Mouse (Mus musculus): ENCODE data around the gene St6galnac3.
A peak's percentile ranks its signal among the peaks of the same experiment; 100 is the strongest.

St6galnac3 gene

GRCm38 (mm10) chr3:153289971-153290370 is 435.0 kb downstream of the St6galnac3 start:
- DNase-seq (ENCODE audit: low spot score in 2 of 2), result no peak

DNA sequence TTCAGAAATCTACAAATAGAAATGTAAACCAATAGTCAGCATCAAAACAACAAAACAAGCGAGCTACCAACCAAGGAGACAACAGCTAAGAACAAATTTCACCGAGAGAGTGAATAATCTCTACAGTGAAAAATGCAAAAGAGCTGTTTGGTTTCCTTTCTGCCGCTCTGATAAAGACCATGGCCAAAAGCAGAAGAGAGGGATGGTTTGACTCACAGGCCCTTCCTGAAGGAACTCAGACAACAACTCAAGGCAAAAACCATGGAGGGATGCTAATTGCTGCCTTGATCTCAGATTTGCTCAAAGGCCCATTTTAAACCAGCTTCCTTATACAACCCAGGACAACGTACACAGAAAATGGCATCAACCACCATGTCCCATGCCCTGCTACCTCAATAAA is 437.4 kb downstream of the St6galnac3 start:
- no peak for DNase-seq (ENCODE audit: low spot score in 2 of 2)

- DNase-seq (ENCODE audit: low spot score in 2 of 2), result no peak
Observed at GRCm38 (mm10) chr3:153287081-153287480, 437.9 kb downstream of the St6galnac3 start.

GRCm38 (mm10) chr3:153282123-153282765 is 442.7 kb downstream of the St6galnac3 start:
- DNase-seq (ENCODE audit: low spot score in 2 of 2), result no peak

DNA sequence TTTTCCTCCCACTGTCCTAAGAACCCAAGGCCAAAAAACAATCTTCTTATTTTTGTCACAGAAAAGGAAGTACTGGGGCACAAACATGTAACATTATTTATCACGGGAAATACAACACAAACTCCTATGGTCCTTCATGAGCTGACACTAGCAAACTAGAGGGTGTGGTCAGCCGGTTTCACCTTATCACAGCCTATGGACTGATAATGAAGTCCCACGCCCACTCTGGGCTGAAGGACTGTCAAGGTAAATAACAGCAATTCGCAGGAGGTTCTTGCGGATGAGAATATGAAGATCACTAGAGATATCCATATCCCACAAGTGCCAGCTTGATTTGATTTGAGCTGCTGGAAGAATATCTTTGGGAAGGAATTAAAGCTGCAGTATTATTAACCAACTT is 446.7 kb downstream of the St6galnac3 start:
- DNase-seq (ENCODE audit: low spot score in 2 of 2), result no peak

- no peak for DNase-seq (ENCODE audit: low spot score in 2 of 2)
Observed at GRCm38 (mm10) chr3:153277389-153277999, 447.5 kb downstream of the St6galnac3 start.

- no peak for DNase-seq (ENCODE audit: low spot score in 2 of 2)
Observed at GRCm38 (mm10) chr3:153276830-153277388, 448.1 kb downstream of the St6galnac3 start.

GRCm38 (mm10) chr3:153276101-153276829 is 448.7 kb downstream of the St6galnac3 start:
- peak in 1 of 2 experiments; percentile 13 for DNase-seq (ENCODE audit: low spot score in 2 of 2)

- no peak for DNase-seq (ENCODE audit: low spot score in 2 of 2)
Observed at GRCm38 (mm10) chr3:153272241-153272640, 452.7 kb downstream of the St6galnac3 start.

- no peak for DNase-seq (ENCODE audit: low spot score in 2 of 2)
Observed at GRCm38 (mm10) chr3:153267397-153267796, 457.6 kb downstream of the St6galnac3 start.

- DNase-seq (ENCODE audit: low spot score in 2 of 2), result no peak
Observed at GRCm38 (mm10) chr3:153261985-153262384, 463.0 kb downstream of the St6galnac3 start.

DNA sequence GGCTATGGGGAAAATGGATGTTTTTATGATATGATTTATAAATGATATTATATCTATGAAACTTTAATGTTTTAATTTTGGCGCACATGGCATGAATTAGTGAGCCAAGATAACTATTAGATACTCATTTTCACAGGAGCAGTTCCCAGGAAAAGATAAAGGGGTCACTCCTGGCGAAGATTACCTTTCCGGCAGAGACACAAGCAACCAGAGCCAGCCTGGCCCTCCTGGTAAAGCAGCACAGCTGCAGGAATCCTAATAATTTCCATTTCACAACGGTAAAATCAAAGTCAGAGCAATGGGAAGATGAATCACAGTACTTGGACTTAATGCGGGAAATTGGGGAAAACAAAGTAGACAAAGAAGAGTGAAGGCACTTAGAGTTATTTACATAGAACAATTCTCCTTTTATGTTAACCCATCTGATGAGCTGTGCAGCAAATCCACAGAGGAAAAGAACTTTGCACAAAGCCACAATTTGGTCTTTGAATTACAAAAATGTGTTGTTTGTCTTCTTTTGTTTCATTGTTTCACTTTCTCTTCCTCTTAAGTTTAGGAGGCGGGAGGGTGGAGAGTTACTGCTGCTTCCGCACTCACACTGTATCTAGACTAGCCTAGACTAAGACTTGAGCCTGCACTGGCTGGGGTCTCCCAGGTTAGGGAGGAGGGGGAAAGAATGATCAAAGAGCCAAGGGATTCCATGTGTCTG is 464.6 kb downstream of the St6galnac3 start:
- DNase-seq (ENCODE audit: low spot score in 2 of 2), result peak; percentile 20 to 34

DNA sequence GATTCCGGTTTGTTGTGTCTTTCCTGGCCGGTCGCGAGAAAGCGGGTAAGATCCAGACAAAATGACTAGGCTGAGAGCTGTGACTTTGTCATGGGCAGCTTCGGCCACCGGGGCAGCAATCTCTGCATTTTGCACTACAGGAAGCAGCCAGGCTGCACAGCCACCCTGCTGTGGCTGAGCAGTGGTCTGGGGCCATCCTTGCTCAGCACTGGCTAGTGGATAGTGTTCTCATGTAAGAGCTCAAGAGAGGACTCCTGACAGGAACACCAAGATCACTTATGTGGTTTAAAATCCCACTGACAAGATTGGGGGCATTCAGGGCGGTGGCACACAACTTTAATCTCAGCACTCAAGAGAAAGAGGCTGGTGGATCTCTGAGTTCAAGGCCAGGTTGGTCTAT is 469.1 kb downstream of the St6galnac3 start:
- no peak for DNase-seq (ENCODE audit: low spot score in 2 of 2)

DNA sequence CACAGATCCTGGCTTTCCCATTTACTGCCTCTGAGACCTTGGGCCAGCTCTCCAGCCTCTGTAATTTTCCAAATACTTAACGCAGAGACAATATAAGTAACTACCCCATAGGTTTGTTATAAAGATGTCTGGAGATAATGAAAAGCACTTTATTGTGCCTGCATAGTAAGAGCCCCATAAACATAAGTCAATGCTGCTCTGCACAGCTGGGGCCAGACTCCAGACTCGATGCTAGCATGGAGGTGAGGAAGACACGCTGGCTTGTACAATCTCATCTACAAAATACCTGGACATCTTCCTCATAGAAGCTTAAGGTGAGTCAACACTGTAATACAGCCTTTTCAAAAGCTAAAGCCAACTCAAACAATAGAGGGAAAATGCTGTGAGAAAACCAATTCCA is 473.3 kb downstream of the St6galnac3 start:
- DNase-seq (ENCODE audit: low spot score in 2 of 2), result no peak

DNA sequence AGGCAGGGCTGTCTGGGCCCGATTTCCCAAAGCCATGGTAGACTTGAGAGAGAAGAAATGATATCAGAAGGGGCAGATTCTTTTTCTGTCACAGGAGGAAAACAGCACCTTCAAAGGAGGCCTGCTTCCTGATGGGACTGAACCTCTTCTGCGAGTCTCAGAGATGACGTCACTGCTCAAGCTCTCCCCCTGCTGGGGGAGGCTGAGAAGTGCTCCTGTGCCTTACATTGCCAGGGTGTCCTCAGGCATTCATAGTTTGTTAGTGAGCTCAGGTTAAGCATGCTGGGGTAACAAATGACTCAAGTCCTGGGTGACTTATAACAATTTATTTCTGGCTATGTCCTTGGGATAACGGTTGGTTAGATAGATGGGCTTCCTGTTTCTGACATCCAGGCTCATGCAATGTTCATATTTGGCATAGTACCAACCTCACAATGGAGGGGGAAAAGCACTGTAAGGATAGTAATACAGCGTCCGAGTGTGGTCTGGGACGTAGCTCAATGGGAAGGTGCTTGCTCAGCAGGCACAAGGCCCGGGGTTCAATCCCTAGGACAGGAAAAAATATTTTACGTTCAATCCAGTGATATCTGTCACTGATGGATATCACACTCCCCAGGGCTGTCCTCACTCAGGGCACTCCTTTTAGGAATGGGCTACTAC is 474.2 kb downstream of the St6galnac3 start:
- DNase-seq (ENCODE audit: low spot score in 2 of 2), result peak; percentile 76 to 79

- DNase-seq (ENCODE audit: low spot score in 2 of 2), result peak in 1 of 2 experiments; percentile 15
Observed at GRCm38 (mm10) chr3:153248866-153249265, 476.1 kb downstream of the St6galnac3 start.

DNA sequence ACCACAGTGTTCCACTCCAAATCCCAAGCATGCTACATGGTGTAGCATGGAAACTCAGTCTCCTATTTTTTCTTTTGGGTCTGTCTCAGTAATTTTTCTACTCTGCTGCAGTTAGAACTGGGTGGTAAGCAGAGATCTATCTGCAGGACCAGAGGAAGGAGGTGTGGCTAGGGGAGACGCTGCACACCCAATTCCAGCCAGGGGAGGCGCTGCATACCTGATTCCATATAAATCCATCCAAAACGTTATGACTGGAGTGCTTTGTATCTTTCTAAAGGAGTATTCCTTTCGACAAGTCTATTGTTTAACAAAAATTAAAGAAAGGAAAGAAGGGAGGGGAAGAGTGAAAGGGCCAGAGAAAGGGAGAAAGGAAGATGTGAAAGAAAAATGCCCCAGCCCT is 476.9 kb downstream of the St6galnac3 start:
- no peak for DNase-seq (ENCODE audit: low spot score in 2 of 2)

DNA sequence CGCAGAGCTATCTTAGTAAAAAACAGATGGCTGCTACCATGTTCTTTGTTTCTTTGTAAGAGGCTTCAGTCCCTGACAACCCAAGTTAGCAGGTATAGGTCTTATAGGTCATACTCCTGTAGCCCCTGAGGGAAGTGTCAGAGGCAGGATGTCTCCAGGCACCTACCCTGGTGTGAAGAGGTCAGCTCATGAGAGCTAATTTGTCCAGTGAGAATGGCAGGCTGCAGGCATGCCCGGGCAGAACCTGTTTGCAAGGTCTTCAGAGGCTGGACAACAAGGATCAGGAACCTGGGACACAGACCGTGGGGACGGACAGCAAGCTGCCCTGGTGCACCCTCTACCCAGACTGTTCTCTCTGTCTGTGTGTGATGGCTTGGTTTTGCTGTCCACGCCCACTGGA is 482.4 kb downstream of the St6galnac3 start:
- no peak for DNase-seq (ENCODE audit: low spot score in 2 of 2)

GRCm38 (mm10) chr3:153241134-153241533 is 483.8 kb downstream of the St6galnac3 start:
- no peak for DNase-seq (ENCODE audit: low spot score in 2 of 2)

GRCm38 (mm10) chr3:153240366-153240765 is 484.6 kb downstream of the St6galnac3 start:
- no peak for DNase-seq (ENCODE audit: low spot score in 2 of 2)

GRCm38 (mm10) chr3:153238381-153238780 is 486.6 kb downstream of the St6galnac3 start:
- DNase-seq (ENCODE audit: low spot score in 2 of 2), result no peak
